Mouse (Mus musculus): ENCODE measurements at regions not wholly inside any gene's neighbourhood (a gene's known extent, or its start where the extent isn't known, plus 50 kb on each side); places are given as distances from the start of the nearest gene placed in this dataset.
A peak's percentile ranks its signal among the peaks of the same experiment; 100 is the strongest.

DNA sequence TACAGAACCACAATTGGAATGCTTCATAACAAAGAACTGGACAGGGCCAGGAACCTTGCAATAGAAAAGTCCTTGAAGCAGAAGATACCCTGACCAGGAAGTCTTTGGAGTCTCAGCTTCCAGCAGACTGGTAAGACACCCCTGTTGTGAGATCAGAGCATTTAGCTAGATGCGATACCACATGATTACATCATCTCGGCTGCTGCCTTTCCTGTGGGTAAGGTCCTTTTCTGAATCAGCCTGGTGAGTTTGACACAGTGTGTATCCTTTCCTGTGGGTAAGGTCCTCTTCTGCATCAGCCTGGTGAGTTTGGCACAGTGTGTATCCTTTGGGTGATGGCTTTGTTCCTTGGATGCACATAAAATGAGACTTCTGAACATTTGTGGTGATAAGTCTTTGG lies 317.6 kb downstream of the Bcl11a start:
- no peak for ATAC-seq (ENCODE audit: insufficient read depth, low read depth)
- TF ChIP-seq CTCF (IDR thresholded peaks at IDR 0.05; ENCODE audit: low read depth), result no peak
- no peak for TF ChIP-seq EP300 (IDR thresholded peaks at IDR 0.05; ENCODE audit: low read depth)
- Histone ChIP-seq H3K9me3 (replicated peaks; ENCODE audit: control insufficient read depth, low read length) (no peaks in the 10 kb centered on the region), H3K27me3 (ENCODE audit: control insufficient read depth, insufficient read depth, low read length) (no peaks in the 10 kb centered on the region), H3K4me2 (ENCODE audit: low read depth, low read length) (no peak overlapping the region), H3K9ac (replicated peaks; ENCODE audit: low read depth, low read length) (no peak overlapping the region), H3K4me3 (ENCODE audit: low read depth, low read length) (no peak overlapping the region), H3K27ac (ENCODE audit: low read depth) (no peak overlapping the region), H3K36me3 (replicated peaks; ENCODE audit: control insufficient read depth, insufficient read depth, low read length) (no peaks in the 10 kb centered on the region), H3K4me1 (ENCODE audit: control insufficient read depth, insufficient read depth) (no peaks in the 10 kb centered on the region)
- 77% methylated on average over 2 of the region's 2 CpGs for WGBS
- DNase-seq (ENCODE audit: low spot score), result no peak

DNA sequence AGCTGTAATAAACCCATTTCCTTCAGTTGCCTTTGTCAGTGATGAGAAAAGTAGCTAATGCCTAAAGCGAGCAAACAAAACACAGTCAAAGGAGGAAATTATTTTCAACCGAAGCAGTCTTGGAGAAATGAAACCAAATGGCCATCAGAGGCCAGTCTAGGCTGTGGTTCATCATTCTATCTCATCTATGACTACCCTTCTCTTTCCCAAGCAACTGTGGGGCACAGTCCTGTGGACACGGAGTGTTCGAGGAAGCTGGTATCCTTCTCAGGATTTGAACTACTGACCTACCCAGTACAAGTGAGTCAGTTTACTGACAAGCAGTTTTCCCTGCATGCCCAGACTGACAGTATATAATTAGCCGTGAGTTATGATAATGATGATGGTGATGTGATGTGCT lies 319.1 kb downstream of the Bcl11a start:
- no peak overlapping the region for H3K9ac ChIP-seq (replicated peaks; ENCODE audit: low read depth, low read length)
- no peaks in the 10 kb centered on the region for H3K27me3 ChIP-seq (ENCODE audit: control insufficient read depth, insufficient read depth, low read length)
- H3K4me2 ChIP-seq (ENCODE audit: low read depth, low read length), result no peak overlapping the region
- DNase-seq (ENCODE audit: low spot score) (no peak), ATAC-seq (ENCODE audit: insufficient read depth, low read depth) (no peak)
- WGBS, result 75% methylated on average over 5 of the region's 5 CpGs
- no peaks in the 10 kb centered on the region for H3K4me1 ChIP-seq (ENCODE audit: control insufficient read depth, insufficient read depth)
- H3K27ac ChIP-seq (ENCODE audit: low read depth), result no peak overlapping the region
- no peak overlapping the region for H3K4me3 ChIP-seq (ENCODE audit: low read depth, low read length)
- TF ChIP-seq CTCF (IDR thresholded peaks at IDR 0.05; ENCODE audit: low read depth), result no peak
- TF ChIP-seq EP300 (IDR thresholded peaks at IDR 0.05; ENCODE audit: low read depth), result no peak
- H3K36me3 ChIP-seq (replicated peaks; ENCODE audit: control insufficient read depth, insufficient read depth, low read length), result no peaks in the 10 kb centered on the region
- no peaks in the 10 kb centered on the region for H3K9me3 ChIP-seq (replicated peaks; ENCODE audit: control insufficient read depth, low read length)

- 77% methylated on average over 1 of the region's 1 CpGs for WGBS
- no peak for TF ChIP-seq CTCF (IDR thresholded peaks at IDR 0.05; ENCODE audit: low read depth)
- TF ChIP-seq EP300 (IDR thresholded peaks at IDR 0.05; ENCODE audit: low read depth), result no peak
- DNase-seq (ENCODE audit: low spot score), result no peak
- no peak overlapping the region for H3K27ac ChIP-seq (ENCODE audit: low read depth)
- no peak for ATAC-seq (ENCODE audit: insufficient read depth, low read depth)
- no peaks in the 10 kb centered on the region for H3K9me3 ChIP-seq (replicated peaks; ENCODE audit: control insufficient read depth, low read length)
- H3K9ac ChIP-seq (replicated peaks; ENCODE audit: low read depth, low read length), result no peak overlapping the region
- no peaks in the 10 kb centered on the region for H3K27me3 ChIP-seq (ENCODE audit: control insufficient read depth, insufficient read depth, low read length)
- H3K36me3 ChIP-seq (replicated peaks; ENCODE audit: control insufficient read depth, insufficient read depth, low read length), result no peaks in the 10 kb centered on the region
- H3K4me3 ChIP-seq (ENCODE audit: low read depth, low read length), result no peak overlapping the region
- H3K4me2 ChIP-seq (ENCODE audit: low read depth, low read length), result no peak overlapping the region
- H3K4me1 ChIP-seq (ENCODE audit: control insufficient read depth, insufficient read depth), result no peaks in the 10 kb centered on the region
Measured at GRCm38 (mm10) chr11:24397710-24398109, 319.9 kb downstream of the Bcl11a start.

- TF ChIP-seq EP300 (IDR thresholded peaks at IDR 0.05; ENCODE audit: low read depth) (no peak), CTCF (IDR thresholded peaks at IDR 0.05; ENCODE audit: low read depth) (no peak)
- Histone ChIP-seq H3K9me3 (replicated peaks; ENCODE audit: control insufficient read depth, low read length) (no peaks in the 10 kb centered on the region), H3K4me3 (ENCODE audit: low read depth, low read length) (no peak overlapping the region), H3K4me1 (ENCODE audit: control insufficient read depth, insufficient read depth) (no peaks in the 10 kb centered on the region), H3K9ac (replicated peaks; ENCODE audit: low read depth, low read length) (no peak overlapping the region), H3K4me2 (ENCODE audit: low read depth, low read length) (no peak overlapping the region), H3K27ac (ENCODE audit: low read depth) (no peak overlapping the region), H3K36me3 (replicated peaks; ENCODE audit: control insufficient read depth, insufficient read depth, low read length) (no peaks in the 10 kb centered on the region), H3K27me3 (ENCODE audit: control insufficient read depth, insufficient read depth, low read length) (no peaks in the 10 kb centered on the region)
- 81% methylated on average over 3 of the region's 3 CpGs for WGBS
- DNase-seq (ENCODE audit: low spot score) (no peak), ATAC-seq (ENCODE audit: insufficient read depth, low read depth) (no peak)
Measured at GRCm38 (mm10) chr11:24401151-24401550, 323.3 kb downstream of the Bcl11a start.

GRCm38 (mm10) chr11:24402127-24402526 lies 324.3 kb downstream of the Bcl11a start:
- Histone ChIP-seq H3K9ac (replicated peaks; ENCODE audit: low read depth, low read length) (no peak overlapping the region), H3K4me3 (ENCODE audit: low read depth, low read length) (no peak overlapping the region), H3K9me3 (replicated peaks; ENCODE audit: control insufficient read depth, low read length) (no peaks in the 10 kb centered on the region), H3K4me1 (ENCODE audit: control insufficient read depth, insufficient read depth) (no peaks in the 10 kb centered on the region), H3K4me2 (ENCODE audit: low read depth, low read length) (no peak overlapping the region), H3K27me3 (ENCODE audit: control insufficient read depth, insufficient read depth, low read length) (no peaks in the 10 kb centered on the region), H3K27ac (ENCODE audit: low read depth) (no peak overlapping the region), H3K36me3 (replicated peaks; ENCODE audit: control insufficient read depth, insufficient read depth, low read length) (no peaks in the 10 kb centered on the region)
- ATAC-seq (ENCODE audit: insufficient read depth, low read depth) (peak; percentile 39), DNase-seq (ENCODE audit: low spot score) (peak; percentile 21)
- WGBS, result 33% methylated on average over 3 of the region's 3 CpGs
- TF ChIP-seq EP300 (IDR thresholded peaks at IDR 0.05; ENCODE audit: low read depth) (no peak), CTCF (IDR thresholded peaks at IDR 0.05; ENCODE audit: low read depth) (no peak)

GRCm38 (mm10) chr11:24414804-24415203 lies 336.9 kb downstream of the Bcl11a start:
- Histone ChIP-seq H3K27me3 (ENCODE audit: control insufficient read depth, insufficient read depth, low read length) (no peaks in the 10 kb centered on the region), H3K4me1 (ENCODE audit: control insufficient read depth, insufficient read depth) (no peaks in the 10 kb centered on the region), H3K9me3 (replicated peaks; ENCODE audit: control insufficient read depth, low read length) (peaks cover 6% of the 10 kb centered on the region), H3K36me3 (replicated peaks; ENCODE audit: control insufficient read depth, insufficient read depth, low read length) (no peaks in the 10 kb centered on the region), H3K4me2 (ENCODE audit: low read depth, low read length) (no peak overlapping the region), H3K4me3 (ENCODE audit: low read depth, low read length) (no peak overlapping the region), H3K27ac (ENCODE audit: low read depth) (no peak overlapping the region), H3K9ac (replicated peaks; ENCODE audit: low read depth, low read length) (no peak overlapping the region)
- DNase-seq (ENCODE audit: low spot score) (no peak), ATAC-seq (ENCODE audit: insufficient read depth, low read depth) (no peak)
- no peak for TF ChIP-seq EP300 (IDR thresholded peaks at IDR 0.05; ENCODE audit: low read depth)
- peak; percentile 60 for TF ChIP-seq CTCF (IDR thresholded peaks at IDR 0.05; ENCODE audit: low read depth)
